Mouse (Mus musculus) G1E-ER4 (cell line): ENCODE measurements around the gene Sctr. TPM values are rescaled to one million over a fixed set of nuclear protein-coding genes. Genes with fewer than 3 reads are reported as not detected.

ENCODE experiments used
- GATA1 ChIP-seq: IDR thresholded peaks from one replicate; pipeline ENCODE4 v1.8.0; 2012; ENCODE audit warnings: low read length, inconsistent platforms
- polyA plus RNA-seq: library from polyadenylated mRNA; stranded (reverse); fragments of >175 nt; gene quantifications from 2 replicates; pipeline ENCODE4 v1.2.3, GENCODE M21; 2012

Gene Sctr
- polyA plus RNA-seq = not detected in 2 replicates

DNA sequence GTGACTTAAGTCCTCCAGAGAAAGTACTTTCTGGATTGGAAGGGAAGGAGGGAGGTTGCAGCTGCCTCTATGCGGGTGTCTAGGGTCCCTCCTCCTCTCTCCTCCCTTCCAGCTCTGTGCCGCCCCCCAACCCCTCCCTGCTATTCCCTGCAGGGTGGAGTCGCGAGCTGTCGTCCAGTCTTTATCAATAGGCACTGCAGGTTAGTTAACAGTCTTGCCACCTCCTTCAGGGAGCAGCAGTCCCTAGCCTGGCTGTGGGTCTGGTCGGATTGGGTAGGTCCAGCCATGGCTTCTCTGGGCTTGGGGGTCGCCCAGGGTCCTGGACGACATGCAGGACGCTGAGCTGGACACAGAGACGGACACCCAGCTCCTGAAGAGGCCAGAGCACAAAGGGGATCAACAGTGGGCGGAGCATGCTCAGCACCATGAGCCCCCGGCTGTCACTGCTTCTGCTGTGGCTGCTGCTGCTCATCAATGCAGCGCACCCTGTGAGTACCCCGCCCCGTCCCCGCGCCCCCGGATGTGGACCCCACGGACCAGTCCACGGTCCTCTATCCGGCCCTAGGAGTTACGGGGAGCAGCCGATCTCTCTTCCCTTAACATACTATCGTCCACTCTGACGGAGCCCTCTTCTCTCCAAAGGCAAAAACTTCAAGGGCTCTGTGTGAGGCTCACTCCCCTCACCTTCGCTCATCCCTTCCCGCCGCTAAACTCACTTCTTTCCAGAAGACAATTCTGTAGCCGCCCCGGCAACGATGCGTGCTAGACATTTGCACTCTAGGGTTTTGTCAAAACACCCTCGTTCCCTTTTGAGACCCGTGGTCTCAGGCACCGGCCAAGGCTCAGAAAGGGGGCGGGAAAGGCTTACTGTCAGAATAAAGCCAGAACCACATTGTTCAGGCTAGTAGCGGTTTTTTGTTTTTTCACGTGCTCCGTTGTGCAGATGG is at the start of gene Sctr:
TSS of gene Sctr (plus strand) at position 51 of the 947 bp plus-strand sequence.
- no peak for TF ChIP-seq GATA1

DNA sequence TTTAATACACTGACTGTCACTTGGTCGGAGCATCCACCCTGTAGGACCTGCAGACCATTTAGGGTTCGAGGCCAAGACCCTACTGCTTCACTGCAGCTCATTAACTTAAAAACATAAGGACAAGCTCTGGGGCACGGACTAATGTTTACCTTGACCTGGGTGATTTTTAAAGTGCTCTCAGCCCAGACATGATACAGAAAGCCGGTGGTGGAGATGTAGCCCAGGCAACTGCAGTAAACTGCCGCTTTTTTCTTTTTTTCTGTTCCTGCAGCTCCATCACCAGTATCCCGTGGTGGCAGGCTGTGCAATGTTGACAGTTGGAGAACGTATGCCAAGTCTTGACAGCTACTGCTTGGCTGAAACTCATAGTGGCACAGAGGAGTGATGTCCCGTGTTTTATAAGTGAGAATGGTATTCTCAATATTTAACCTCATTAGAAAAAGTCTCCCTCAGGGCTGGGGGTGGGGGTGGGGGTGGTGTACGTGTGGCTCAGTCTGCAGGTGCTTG is 48.9 kb upstream of the Sctr start:
- TF ChIP-seq GATA1 = no peak

DNA sequence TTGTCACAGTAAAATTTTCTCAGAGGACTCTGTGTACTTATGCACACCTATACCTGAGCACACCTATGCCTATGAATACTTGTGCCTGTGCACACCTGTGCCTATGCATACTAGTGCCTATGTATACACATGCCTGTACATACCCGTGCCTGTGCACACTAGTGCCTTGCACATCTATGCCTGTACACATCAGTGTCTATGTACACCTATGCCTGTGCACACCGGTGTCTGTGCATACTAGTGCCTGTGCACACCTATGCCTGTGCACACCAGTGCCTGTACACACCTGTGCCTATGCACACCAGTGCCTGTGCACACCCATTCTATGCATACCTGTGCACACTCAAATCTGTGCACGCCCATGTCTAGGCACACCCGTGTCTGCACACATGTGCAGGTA is 47.2 kb upstream of the Sctr start:
- TF ChIP-seq GATA1 = no peak

DNA sequence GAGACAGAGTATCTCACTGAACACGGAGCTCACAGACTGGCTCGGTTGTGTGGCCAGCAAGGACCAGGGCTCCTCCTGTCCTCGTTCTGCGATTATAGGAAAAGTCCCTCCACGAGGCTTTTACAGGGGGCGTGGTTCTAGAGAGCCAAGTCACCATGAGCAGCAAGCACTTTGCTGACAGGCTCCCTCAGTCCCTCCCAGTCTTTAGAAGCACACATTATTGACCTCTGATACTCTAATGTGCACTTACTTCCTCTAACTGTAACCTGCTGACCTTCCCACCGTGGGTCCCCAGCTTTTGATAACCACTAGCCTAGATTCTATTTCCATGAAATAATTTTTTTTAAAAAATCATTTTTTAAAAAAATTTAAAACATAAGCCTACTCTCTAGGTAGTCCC is 46.8 kb upstream of the Sctr start:
- TF ChIP-seq GATA1 = no peak

DNA sequence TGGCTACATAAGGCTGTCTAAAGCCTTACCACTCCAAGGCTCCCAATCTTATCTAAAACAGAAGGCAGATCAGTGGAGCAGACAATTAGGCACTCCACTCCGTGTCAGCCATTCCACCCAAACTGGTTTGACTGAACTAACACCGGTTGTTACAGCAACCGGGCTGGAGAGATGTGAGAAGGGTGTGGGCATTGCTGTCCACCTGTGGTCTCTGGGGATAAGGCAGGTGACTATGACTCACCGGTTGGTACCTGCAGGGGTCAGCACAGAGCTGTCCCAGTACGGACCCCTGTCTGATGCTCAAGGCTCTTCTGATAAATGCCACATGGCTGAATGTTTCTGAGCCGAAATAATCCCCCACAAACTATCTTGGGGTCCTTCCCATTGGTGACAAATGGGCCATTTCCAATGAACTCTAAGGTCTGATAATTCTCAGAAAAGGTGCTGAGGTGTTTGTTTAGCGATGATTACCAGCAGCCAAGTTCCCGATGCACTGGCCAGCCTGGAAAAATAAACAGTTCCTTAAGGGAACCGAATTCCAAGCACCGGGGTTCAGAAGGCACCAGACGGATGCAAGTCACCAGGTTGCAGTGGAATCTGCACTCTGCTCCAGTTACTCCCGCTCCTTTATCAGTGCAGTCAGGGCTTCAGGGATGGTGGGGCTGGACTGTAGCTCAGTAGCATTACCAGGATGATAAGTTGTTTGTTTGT is 40.7 kb upstream of the Sctr start:
- no peak for TF ChIP-seq GATA1

DNA sequence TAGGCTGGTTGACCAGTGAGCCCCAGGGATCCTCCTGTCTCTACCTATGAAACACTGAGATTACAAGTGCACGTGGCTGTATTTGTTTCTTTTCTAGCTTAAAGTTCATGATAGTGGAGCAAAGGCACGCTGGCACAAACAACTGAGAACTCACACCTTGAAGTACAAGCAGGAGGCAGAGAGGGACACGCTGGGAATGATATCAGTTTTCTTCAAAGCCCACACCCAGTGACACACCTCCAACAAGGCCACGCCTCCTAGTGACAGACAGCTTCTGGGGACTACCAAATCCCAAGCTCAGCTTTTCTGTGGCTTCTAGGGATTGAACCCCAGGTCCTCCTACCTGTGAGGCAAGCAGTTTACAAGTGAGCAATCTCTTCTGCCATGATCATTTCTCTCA is 33.6 kb upstream of the Sctr start:
- no peak for TF ChIP-seq GATA1

DNA sequence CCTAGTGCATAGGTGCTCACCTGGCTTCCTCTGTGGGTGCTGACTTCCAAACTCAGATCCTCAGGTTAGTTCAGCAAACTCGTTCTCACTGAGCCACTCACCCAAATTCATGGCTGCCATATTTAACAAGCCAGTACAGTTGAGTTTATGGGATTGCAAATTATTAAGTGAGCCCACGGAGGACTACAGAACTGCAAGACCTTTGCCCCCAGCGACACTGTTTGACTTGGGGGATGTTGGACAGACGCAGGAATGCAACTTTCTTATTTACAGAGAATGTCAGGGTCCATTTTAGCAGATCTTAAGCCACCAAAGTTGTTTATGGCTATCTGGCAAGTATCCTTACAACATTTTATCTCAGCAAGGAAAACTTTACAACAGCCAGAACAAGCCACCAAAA is 31.6 kb upstream of the Sctr start:
- TF ChIP-seq GATA1 = no peak

DNA sequence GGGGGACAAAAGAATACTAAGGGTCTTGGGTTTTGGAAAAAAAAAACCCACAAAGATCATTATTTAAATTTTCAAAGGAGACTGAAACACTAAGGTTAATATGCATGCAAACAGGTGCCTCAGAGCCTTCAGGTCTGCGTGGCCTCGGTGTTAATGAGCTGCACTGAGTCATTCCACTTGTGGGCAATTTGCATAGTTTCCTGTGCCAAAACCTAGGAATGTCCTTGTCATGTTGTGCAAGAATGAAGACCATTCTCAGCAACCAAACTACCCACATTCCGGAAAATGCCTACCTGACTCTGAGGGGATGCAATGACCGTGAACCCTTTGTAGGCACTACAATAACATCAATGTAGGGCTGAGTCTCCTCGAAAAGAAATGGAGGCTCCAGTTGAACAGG is 20.1 kb upstream of the Sctr start:
- TF ChIP-seq GATA1 = no peak

DNA sequence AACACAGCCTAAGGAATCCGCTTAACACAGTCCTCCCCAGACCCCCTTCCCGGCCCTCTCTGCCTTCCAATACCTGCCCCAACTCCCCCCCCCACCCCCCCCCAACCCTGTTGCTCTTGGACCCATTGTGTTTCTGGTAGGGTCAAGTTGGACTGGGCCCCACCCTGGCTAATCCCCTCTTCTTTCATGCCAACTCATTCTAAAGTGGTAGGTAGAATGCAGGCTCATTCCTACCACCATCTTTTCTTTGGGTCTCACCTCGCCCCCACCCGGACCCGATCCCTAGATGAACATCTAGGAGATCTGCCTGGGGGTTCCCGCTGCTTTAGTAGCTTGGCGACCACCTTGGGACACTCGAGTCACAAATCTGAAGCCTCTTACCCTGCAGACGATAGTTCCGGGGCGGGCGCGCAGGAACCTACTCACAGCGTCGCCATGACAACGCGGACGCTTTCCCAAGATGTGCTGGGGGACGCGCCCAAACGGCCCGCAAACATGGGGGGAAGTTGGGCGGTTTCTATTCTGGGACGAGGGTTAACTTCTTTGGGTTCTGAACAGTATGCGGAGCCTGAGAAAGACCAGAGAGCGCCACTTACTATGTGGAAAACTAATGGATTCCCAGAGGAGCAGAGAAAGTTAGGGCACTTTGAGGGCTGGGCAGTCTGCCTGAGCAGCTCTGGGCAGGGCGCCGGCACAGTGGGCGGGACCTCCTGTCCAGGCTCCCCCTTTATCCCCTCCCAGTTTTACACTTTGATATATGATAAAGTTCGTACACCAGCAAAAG is 9.7 kb upstream of the Sctr start, which contains the start of gene Cfap221:
TSS of gene Cfap221 (minus strand) at position 437 of the 784 bp plus-strand sequence.
- TF ChIP-seq GATA1 = no peak

DNA sequence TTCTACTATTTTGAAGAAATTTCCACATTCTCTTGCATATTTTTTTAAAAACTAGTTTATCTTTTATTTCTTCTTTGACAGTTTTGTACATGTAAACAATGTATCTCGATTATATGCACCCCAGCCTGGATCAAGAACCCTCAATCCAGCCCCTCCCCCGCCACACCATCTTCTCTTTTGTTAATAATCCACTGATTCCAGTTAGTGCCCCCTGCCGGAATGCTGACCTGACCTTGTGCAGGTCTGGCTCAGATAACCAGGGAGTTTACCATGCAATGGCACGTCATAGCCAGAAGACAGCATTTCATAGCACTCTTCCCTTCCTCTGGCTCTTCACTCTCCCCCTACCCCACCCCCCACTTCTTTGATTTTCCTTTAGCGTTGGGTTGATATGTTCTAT is 9.1 kb upstream of the Sctr start:
- no peak for TF ChIP-seq GATA1

DNA sequence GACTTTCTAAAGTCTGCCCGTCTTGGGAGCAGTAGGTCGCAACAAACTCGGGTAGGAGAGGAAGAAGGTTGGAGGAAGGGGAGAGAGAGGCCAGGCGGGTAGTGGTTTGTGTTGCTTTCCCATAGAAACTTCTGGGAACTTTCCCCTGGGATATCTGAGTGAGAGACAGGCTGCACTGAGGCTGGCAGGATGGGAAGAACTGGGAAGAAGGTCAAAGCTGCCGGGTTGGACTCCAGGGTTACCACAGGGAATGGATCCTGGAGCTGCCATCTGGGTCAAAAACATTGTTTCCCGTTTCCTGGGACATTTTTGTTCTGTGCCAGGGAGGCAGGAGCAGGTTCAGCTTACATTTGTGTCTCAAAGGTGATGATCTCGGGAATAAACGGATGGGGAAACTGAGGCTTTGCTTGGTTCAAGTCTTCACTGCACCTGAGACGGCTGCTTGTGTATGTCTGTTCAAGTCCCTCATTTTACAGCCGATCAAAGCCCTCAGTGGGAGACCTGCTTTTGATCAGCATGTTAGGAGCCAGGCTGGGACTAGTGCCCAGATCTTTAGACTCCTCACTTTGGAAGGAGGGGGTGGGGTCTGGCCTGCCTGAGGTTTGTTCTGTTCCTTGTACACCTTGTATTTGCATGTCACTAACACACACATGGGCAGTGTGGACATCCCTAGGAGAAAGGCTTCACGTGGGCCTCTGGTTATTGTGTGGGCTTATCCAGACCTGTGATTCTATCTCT is 1.3 kb downstream of the Sctr start:
- TF ChIP-seq GATA1 = no peak

DNA sequence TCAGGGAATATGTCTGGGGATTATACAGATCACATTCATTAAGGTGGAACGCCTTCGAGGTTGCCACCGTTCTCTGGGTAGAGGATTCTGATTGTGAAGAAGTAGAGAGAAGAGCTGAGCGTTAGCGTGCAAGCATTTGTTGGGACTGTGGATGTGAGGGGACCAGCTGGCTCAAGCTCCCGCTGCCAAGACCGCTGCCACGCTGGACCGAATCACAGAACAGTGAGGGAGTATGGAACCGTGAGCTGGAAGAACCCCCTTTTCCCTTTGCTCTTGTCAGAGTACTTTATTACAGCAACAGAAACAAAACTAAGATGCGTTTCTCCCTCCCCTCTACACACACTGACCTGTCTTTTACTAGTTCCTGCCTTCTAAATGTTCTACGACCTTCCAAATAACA is 5.9 kb downstream of the Sctr start:
- no peak for TF ChIP-seq GATA1

DNA sequence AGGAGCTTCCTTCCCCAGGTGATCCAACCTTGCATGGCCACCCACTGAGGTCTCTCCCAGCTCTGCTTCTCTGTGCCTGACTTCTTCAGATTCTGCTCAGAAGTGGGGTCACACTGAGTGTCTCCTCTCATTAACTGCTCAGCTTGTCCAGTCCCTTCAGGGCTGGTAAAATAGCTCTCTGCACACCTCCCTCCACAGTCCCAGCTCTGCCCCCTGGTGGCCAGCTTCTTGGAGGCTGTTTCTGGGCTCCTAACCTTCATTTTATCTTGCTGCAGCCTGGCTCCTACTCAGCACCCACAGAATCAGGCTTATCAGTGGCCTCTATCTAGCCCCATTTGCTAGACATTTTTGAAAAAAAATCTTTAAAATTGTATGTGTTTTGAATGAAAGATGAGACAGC is 6.4 kb downstream of the Sctr start:
- TF ChIP-seq GATA1 = no peak

DNA sequence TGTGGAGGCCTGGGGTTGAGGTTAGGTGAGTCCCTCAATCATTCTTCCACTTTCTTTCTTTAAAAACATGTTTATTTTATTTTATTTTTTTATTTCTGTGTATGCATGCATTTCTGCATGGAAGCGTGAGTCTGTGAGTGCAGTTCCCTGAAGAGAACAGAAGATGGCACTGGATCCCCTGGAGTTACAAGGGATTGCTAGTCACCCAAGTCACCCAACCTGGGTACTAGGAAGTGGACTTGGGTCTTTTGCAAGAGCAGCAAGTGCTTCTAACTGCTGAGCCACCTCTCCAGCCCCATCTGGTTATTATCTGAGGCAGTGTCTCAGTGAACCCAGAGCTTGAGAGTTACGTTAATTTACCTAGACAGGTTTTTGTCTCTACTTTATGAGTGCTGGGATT is 9.5 kb downstream of the Sctr start:
- TF ChIP-seq GATA1 = no peak

DNA sequence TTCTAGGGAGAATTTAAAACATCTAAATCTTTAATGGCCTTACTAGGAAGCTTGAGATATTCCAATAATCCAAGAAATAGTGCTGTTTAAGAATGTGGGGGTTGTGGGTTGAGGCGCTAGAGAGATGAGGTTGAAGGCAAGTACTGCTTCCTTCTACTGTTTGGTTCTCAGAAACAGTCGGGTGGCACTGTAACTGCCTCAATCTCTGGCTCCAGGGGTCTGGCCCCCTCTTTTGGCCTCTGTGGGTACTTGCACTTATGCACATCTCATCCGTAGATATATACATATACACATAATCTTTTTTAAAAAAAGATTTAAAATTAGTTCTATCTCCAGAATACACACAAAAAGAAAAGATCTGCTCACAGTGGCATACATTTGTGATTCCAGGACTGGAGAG is 12.2 kb downstream of the Sctr start:
- no peak for TF ChIP-seq GATA1

DNA sequence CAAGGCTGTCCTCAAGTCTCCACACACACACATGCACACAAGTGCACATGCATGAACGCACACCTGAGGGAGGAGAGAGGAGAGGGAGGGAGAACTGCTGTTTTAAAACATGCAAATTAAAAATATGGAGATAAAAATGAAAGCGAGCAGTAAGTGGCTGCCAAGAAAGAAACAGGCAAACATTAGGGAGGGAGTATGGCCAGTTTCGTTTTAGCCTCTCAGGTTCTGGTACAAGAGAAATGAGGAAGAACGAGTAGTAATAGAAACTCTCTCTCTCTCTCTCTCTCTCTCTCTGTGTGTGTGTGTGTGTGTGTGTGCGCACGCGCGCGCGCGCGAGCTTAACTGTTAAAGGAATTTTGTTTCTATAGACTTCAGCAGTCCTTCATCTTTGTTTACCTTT is 12.7 kb downstream of the Sctr start:
- no peak for TF ChIP-seq GATA1
